Mouse (Mus musculus) heart, postnatal 0 days (tissue): ENCODE data around the gene Myf5.

Source experiments
- CTCF ChIP-seq: IDR thresholded peaks from 2 replicates; pipeline ENCODE4 v1.5.1; 2016; ENCODE audit warnings: antibody characterized with exemption, control low read depth, low read depth
- EP300 ChIP-seq: IDR thresholded peaks from 2 replicates; pipeline ENCODE4 v1.6.1; 2016; ENCODE audit warnings: antibody characterized with exemption, low read depth

- TF ChIP-seq CTCF (no peak), EP300 (no peak)
Observed at GRCm38 (mm10) chr10:107492867-107493579, 7.1 kb upstream of the Myf5 start.
